Mouse (Mus musculus) embryonic fibroblast, embryonic 13.5 days (primary cell): ENCODE measurements around the gene Ddx5.

Experiments used
- CTCF ChIP-seq: IDR thresholded peaks from 2 replicates; pipeline ENCODE4 v1.5.1; 2011; ENCODE audit warnings: mild to moderate bottlenecking, control low read depth, low read length, moderate library complexity, borderline replicate concordance; ENCODE audit not compliant: insufficient read depth
- POLR2A ChIP-seq: IDR thresholded peaks from 2 replicates; pipeline ENCODE4 v1.6.1; 2011; ENCODE audit warnings: low read depth, mild to moderate bottlenecking, control low read depth, low read length, moderate library complexity

GRCm38 (mm10) chr11:106819595-106819994, 30.6 kb upstream of the Ddx5 start:
- TF ChIP-seq CTCF (no peak), POLR2A (no peak)
